Mouse (Mus musculus) liver (tissue): ENCODE data around the gene Sgo2a.
A peak's percentile ranks its signal among the peaks of the same experiment; 100 is the strongest.
"Not testable (repeated sequence)": the region's sequence is repeated elsewhere in the genome, so short reads cannot be mapped to it uniquely, and the experiment has no call there.

ENCODE experiments used
- DNase-seq: peaks from one replicate; pipeline ENCODE4 v3.0.0-alpha.2; 2020; ENCODE audit warnings: mixed read lengths

The Sgo2a gene

DNA sequence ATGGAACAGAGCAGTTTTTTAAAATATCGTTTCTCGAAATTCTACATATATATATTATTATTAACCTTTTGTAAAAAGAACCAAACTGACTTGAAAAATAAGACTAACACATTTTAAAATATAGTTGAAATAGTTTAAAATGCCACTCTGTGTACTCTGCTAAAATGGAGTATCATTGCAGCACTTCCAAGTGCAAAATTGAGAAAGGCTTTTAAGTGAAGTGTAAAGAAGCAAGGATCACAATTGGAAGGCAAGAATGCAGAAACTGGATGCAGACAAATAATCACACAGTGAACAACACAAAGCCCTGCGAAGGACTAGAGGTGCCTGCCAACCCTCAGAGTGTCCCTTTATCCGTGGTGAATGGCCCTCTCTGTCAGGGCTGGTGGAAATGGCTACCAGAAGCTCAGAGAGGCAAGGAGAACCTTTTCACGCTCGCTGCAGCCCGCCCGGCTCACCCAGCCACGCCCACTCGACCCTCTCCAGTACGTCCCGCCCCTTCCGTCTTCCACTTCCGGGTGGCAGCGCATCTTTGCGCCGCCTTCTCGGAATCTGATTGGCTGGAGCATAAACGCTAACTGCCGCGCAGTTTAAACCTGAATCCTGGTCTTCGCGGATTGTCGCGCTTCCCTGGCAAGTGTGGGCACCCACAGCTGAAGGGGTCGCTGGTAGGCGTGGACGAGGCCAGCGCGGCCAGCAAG, at the start of gene Sgo2a:
TSS of gene Sgo2a (plus strand) at position 540 of the 701 bp plus-strand sequence.
- DNase-seq = peak; percentile 97

DNA sequence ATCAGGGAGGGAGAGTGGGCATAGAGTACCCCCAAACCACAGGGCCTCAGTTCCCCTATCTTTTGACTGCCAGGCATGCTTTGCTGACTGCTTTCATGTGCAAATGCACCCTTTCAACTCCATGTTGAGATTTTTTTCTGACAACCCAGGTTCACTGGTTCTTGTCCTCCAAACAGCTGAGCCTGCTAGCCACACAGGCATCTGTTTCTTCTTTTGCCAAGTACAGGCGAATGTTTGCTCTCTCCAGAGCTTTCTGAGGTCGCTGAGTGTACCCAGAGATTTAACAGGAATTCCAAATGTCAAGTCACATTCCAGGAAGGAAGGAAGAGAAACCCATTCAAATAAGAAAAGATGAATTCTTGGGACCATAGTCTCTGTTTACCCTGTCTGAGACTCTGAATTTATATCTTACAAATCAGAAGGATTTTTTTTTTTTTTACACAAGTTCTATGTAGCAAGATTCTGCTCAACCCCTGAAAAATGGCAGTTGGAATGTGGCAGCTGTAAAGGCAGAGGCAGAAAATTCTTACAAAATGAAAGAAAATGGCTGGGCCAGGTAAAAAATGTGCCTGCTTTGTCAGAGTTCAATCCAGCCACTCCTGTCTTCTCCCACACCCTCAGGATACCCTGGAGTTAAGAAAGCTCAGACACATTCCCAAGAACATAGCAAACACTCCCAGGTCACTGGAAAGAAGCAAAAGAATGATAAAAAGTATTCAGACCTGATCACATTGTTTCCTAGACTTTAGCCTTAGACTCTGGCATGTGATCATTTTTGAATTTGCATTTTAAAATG, 48.0 kb upstream of the Sgo2a start:
- DNase-seq = no peak

DNA sequence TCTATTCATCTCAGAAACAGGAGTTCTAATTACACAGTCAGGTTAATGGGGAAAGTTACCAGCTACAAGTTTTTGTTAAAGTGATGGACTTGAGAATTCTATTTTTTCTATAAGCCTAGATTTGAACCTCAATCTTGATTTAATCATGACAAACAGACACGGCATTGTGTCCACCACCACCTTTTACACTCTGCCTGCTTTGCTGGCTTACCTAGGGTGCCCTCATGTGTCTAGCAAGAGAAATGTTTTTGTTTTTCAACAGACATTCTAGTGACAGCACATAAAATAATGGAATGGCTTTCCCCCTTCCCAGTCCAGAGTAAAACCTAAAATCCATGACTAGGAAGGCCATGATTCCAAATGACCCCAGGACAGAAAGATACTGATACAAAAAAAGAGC, 46.6 kb upstream of the Sgo2a start:
- DNase-seq = no peak

DNA sequence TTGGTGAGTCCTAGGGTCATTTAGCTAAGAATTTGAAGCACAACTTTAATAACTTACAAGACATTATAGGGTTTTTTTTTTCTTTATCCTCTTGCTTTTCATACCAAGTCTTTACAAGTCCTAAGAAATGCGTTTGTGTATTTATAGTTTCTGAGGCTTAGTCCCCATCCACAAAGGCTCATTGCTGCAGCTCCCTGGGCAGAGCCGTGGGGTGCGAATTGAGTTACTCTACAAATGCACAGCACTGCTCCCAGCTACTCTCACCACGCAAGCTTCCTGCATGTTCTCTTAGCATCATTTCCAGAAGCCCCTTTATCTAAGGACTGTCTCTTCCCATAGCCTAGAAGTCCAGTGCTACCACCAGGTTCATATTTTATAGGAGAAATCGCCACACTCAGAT, 46.1 kb upstream of the Sgo2a start:
- DNase-seq = no peak

DNA sequence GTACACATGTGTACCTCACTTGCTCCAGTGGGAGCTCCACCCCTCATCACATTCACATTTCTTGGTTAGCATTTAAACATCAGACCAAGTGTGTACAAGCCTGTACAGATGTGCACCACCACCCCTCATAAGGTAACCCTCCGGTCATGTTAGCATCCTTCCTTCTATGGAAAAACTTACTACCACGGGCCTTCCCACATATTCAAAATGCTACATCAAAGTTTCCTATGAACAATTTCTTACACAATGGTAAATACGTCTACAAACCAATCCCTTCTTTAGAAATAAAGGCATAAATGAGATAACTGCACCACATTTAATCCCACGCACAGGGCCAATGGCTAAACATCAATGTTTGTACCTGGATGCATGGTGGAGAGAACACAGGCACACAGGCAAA, 43.3 kb upstream of the Sgo2a start:
- no peak for DNase-seq

DNA sequence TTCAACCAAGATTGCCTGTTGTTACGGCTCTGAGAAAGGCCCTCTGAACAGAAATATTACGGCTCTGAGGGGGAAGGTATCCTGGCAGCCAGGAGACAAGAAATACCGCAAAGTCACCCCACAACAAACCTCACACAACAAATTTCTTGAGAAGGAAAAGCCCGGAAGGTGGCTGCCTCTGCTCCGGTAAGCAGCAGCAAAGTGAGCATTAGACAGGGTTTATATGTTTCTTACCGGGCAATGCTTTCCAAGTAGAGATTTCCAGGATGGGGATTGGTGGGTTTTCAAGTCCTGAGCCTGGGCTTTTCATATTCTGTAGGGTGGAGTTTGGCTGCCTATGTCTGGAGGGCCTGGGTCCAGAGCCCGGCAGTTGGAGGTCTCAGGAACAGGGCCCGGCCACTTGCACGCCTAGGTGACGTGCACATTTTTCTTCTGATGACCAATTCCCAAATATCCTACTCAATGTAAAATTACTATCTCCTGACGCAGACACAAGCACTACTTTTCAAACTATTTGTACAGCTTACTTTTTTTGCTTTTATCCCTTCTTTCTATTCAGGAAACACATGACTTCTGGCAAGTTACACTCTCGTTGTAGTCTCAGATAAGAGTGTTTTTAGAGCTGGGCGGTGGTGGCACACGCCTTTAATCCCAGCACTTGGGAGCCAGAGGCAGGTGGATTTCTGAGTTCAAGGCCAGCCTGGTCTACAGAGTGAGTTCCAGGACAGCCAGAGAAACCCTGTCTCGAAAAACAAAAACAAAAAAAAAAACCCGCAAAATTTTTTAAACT, 42.0 kb upstream of the Sgo2a start:
- DNase-seq = no peak

DNA sequence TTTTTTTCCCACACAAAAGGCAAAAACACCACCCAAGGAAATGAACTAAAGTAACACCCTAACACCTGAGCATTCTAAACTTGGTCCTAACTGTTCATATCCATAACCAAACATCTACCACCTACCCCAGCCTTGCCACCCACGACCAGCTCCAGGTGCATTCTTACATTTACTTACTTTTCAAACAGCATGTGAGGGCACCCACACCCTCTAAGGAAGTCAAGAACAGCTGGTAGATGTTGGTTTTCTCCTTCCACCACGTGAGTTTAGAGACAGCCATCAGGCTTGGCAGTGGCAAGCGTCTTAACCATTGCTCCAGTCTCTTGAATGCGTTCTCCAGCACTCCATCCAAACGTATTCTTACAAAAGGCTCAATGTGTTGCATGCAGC, 41.4 kb upstream of the Sgo2a start:
- no peak for DNase-seq

DNA sequence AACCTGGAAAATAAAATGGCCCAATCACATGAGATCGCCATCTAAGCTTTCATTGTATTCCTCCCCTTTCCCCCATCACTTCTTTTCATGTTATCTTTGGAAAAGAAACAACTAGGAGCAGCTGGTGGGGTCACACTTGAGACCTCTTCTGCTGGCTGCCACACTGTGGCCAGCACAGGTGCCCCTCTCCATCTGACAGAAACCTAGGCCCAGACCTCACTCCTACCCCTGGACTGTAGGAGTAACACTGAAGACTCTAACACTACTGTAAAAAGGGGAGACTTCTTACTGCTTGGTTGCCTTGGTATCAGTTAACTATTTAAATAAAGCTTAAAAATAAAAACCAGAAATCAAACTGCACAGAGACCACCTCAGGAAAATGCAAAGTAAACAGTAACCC, 40.0 kb upstream of the Sgo2a start:
- no peak for DNase-seq

DNA sequence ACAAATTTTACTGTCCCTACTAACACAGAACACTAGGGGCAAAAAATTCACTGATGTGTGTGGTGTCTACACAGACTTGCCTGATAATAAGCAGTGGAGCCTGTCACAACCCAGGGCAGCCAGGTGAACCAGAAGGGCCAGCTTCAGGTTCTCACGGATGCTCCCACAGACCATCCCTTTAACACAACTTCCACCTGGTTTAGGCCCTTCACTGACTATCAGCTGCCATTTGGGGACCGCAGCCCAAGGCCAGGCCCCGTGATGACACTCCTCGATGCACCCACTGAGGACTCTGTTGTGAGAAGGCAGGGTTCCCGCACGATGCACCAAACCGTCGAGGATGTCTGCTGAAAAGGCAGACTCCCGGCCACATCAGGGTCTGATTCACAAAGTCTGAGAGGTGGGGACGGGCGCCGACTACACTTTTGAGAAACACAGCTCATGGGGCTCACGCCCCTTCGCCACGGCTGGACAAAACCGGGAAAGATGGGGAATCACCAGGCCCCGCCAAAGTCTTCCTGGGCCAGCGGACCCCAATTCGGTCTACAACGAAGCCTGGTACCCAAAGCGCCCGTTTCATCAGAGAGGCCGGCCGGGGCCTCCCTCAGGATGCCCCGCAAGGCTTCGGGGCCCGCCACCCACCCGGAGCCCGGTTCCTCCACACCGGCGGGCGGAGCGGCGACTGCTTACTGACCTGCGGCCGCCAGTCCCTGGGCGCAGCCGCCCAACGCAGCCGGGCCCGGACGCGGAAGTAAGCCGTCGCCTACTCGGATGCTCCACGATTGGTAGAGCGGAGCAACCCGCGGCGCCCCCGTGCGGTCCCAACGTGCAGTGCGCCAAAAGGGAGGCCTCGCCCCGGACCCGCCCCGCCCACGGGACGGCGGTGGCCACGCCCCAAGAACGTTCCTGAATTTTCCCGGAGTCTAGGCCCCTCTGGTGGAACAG, 26.2 kb upstream of the Sgo2a start:
- peak; percentile 96 for DNase-seq

DNA sequence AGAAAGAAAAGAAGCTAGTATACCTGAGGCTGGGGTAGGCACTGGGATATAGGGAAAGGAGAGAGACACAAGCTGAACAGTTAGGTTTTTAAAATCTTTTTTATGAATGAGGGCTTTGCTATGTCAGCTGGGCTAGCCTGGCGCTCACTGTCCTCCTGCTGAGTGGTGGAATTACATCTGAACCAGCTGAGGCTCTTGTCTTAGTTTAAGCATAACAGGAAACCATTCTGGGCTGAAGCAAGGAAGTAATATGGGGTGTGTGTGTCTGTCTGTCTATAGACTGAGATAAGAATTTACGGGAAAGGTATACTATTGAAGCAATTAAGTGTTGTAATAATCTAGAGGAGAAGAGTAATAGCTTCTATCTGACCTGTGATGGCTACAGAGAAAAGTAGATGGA, 24.2 kb upstream of the Sgo2a start:
- no peak for DNase-seq

DNA sequence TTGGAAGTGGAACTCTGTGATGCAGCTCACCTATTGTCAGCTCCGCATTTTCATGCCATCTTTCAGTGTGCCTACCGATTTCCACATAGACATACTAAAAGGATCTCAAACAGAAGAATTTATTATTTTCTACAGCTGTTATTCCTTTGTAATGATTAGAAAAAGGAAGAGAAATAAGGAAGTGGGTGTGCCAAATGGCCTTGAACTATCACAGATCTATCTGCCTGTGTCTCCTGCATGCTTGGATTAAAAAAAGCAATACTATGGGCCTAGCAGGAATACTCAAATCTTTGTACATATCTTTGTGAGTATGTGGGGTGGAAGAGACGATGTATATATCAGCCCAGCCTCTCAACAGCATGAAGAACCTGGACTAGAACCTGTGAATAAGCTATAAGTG, 18.9 kb upstream of the Sgo2a start:
- no peak for DNase-seq

DNA sequence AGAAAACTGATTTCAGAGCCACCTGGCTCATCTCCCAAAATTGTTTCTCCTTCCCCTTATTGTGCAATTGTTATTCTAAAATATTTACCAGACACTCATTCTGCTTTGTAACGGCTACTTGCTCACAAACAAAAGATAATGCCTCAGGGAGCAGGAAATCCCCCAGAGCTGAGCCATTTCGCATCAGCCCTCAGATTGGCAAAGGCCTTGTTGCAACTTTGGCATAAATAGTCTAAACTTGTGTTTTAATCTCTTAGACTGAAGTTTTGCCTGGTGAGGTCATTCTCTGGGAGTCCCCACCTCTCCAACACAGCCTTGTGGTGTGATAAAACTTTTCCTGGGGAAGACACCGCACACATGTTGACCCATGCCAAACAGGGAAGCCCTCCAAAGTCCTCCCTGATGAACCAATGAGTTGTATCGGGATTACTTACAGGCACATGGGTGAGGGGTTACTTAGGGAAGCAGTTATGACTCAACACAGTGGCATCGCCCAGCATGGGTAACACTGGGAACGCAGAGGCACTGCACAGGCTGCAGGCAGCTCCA, 6.6 kb upstream of the Sgo2a start:
- no peak for DNase-seq

DNA sequence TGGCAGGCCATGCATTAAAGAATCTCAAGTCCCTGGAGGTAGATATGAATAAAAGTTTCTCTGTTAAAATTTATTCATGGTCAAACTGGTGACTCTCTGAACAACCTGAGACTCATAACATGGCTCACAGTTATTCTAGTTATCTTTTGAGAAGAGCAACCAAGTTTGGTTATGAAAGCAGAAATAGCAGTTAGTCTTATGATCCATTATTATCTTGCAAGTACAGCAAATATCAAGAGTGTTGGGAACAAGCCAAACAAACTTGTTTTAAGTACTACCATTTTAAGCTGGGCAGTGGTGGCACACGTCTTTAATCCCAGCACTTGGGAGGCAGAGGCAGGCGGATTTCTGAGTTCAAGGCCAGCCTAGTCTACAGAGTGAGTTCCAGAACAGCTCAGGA, 4.5 kb upstream of the Sgo2a start:
- DNase-seq = no peak

DNA sequence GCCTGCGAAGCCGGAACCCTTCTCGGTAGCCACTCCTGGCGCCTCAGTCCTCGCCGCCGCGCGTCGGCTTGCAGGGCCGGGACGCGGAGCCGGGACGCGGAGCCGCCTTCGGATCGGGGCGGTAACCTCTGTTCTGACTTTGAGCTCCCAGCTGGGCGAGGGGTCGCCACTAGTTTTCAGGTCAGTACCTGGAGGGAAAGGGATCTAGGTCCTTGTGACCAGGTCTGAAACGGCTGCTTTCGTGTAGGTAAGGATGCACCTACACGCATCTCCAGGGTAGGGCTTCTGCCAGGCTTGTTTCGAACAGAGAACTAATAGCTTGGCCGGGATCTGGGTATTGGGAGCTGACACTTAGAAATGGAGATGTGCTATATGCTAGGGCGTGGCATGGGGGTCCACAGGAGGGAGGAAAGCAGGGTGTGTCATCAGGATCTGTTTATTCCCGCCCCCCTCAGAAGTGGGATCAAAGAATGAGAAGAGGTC, 403 bp downstream of the Sgo2a start:
- no peak for DNase-seq

DNA sequence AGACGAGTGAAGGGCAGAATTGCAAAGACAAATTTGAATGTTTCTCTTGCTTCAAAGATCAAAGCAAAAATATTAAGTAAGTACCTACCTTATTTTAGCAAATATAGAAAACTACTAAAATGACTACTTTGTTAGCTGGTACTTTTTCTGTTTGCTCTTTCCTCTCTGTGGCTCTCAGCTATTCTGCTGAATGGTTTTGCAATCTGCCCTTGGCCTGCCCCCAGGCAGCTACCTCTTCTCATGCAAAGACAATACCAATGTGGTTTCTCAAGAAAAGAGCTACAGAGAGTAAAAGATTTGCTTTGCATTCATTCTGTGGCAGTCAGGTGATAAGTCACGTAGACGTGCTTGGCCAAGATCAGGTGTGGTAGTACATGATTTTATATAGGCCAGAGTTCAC, 2.4 kb downstream of the Sgo2a start:
- no peak for DNase-seq

DNA sequence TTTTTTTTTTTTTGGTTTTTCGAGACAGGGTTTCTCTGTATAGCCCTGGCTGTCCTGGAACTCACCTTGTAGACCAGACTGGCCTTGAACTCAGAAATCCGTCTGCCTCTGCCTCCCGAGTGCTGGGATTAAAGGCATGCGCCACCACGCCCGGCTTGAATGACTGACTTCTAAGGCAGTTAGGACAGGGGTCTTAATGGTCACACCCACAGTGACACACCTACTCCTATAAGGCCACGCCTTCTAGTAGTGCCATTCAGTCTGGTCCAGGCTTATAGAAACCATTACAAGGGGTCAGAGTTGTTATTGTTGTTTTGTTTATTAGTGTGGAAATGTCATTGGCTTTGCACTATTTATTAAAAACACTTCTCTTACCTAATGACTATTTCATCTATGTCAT, 10.6 kb downstream of the Sgo2a start:
- DNase-seq = not testable (repeated sequence)

DNA sequence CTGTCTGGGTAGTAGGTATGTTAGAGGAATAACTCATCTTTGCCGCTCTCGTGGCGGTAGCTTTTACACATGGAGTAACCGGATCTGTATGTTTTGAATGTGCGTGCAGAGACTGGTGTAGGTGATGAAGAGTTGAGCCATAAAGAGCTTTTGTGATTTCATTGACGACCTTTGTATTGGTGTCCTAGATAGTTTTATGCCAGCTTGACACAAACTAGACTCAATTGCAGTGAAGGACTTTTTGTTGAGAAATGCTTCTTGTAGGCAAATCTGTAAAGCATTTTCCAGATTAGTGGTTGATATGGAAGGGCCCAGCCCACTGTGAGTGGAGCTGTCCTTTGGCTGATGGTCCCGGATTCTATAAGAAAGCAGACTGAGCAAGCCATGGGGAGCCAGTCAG, 23.1 kb downstream of the Sgo2a start, which contains the start of gene Kctd18:
TSS of gene Kctd18 (minus strand) at position 101 of the 400 bp plus-strand sequence.
- DNase-seq = no peak

DNA sequence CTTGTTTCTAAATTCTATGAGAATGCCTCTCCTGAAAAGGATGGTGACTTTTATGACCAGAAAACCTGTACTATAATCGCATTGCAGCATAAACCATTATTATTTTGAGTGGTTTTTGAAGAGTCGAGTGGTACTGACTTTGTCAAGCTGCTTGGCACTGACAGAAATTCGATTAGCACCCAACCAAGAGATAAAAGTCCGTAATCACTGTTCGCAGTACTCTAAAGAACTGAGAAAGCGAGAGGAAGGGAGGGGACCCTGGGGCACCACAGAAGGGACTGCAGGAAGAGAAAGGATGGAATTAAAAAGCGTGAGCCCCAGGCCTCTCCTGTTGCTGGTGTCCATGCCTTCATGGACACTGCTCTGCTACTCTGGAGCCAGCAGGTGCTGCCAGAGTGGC, 31.9 kb downstream of the Sgo2a start:
- DNase-seq = peak; percentile 13

DNA sequence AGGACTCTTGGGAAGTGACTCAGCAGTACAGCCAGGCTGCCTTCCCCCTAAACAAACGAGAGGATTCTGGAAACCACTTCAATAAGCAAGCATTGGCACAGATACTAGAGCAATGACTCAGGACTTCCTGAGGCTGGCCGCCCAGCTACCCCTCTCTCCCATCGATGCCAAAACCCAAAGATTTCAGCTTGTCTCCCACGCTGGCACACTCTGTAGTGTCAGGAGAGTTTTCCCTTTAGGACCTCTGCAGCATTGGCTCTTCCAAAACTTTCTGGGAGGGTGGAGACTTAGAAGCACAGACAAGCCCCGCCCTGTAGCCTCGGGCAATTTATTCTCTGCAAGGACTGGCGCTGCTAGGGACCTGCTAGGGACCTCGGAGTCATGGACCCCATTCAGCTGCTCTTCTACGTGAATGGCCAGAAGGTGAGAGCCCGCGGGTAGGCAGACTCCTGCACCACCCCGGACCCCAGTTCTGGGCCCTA, 33.9 kb downstream of the Sgo2a start, which contains the start of gene Aox1:
TSS of gene Aox1 (plus strand) at position 296 of the 482 bp plus-strand sequence.
- peak; percentile 54 for DNase-seq

DNA sequence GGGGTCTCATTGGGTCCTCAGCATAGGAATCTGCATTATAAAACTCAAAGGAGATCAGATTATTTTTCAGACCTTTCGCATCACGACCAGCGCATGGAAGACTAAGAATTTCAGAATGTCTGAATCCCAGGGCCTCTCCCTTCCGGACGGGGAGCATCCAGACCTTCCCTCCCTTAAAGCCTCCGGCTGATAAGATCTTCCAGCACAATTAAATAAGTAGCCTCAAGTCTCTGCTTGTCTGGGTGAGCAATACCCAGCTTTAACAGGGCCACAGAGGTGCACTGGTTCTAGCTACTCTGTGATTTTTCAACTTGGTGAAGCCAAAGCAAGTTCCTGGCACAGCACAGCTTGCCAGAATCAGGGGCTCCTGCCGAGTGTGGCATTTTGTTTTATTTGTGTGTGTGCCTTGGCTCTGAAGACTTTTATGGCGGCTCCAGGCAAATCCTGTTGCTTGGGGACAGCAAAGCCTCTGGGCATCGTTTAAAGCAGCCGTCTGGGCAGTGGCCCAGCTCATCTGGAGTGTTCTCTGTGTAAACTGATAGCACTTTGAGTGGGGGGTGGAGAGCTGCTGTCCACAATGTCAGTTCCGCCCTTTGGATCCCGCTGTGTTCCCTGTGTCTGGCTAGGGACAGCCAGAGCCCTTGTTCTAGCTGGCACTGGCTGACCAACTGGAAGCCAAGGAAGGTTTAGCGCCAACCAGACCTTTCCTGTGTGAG, 34.5 kb downstream of the Sgo2a start:
- peak; percentile 18 for DNase-seq
